Mouse (Mus musculus) common myeloid progenitor, adult 5-6 weeks (primary cell): ENCODE data around the gene Pcgf3. TPM values are rescaled to one million over a fixed set of nuclear protein-coding genes. Genes with fewer than 3 reads are reported as not detected.
"Not testable (repeated sequence)": the region's sequence is repeated elsewhere in the genome, so short reads cannot be mapped to it uniquely, and the experiment has no call there.

Source experiments
- ATAC-seq: replicated peaks from 2 replicates; pipeline ENCODE4 v1.8.0; 2016; ENCODE audit warnings: low read depth, mild to moderate bottlenecking, moderate TSS enrichment, inconsistent platforms; ENCODE audit not compliant: poor library complexity, severe bottlenecking
- total RNA-seq: library from RNA; stranded (forward); fragments of 200-1000, 187-1606 nt; gene quantifications from 2 replicates; pipeline ENCODE4 v1.2.3, GENCODE M21; 2017

Pcgf3 gene
- total RNA-seq, 1 experiment from 2014 or later, result 16.1 TPM

- ATAC-seq, result no peak
These were observed 4.3 kb downstream of the Pcgf3 start for GRCm38 (mm10) chr5:108465131-108465891.

- ATAC-seq, result no peak
These were observed 5.6 kb downstream of the Pcgf3 start for GRCm38 (mm10) chr5:108466647-108467046.

GRCm38 (mm10) chr5:108469617-108470016 is 8.6 kb downstream of the Pcgf3 start:
- no peak for ATAC-seq

- no peak for ATAC-seq
These were observed 12.7 kb downstream of the Pcgf3 start for GRCm38 (mm10) chr5:108473737-108474136.

GRCm38 (mm10) chr5:108475977-108476376 is 14.9 kb downstream of the Pcgf3 start:
- ATAC-seq, result no peak

- ATAC-seq, result no peak
These were observed 22.0 kb downstream of the Pcgf3 start for GRCm38 (mm10) chr5:108483006-108483405.

- peak; percentile 97 for ATAC-seq
These were observed 24.2 kb downstream of the Pcgf3 start for GRCm38 (mm10) chr5:108485239-108485638.

GRCm38 (mm10) chr5:108486148-108486547 is 25.1 kb downstream of the Pcgf3 start:
- ATAC-seq, result not testable (repeated sequence)

- peak; percentile 84 for ATAC-seq
These were observed 40.5 kb downstream of the Pcgf3 start for GRCm38 (mm10) chr5:108501573-108501972.

GRCm38 (mm10) chr5:108502286-108502685 is 41.3 kb downstream of the Pcgf3 start:
- no peak for ATAC-seq

- ATAC-seq, result no peak
These were observed 54.7 kb downstream of the Pcgf3 start for GRCm38 (mm10) chr5:108515581-108516361.

GRCm38 (mm10) chr5:108516655-108517054 is 55.6 kb downstream of the Pcgf3 start:
- ATAC-seq, result no peak

GRCm38 (mm10) chr5:108518106-108518885 is 57.3 kb downstream of the Pcgf3 start:
- ATAC-seq, result no peak

GRCm38 (mm10) chr5:108518951-108519350 is 57.9 kb downstream of the Pcgf3 start:
- no peak for ATAC-seq

- 0 out of 2 replicates have a peak, but pooled peaks have one; percentile 5 for ATAC-seq
These were observed 59.1 kb downstream of the Pcgf3 start for GRCm38 (mm10) chr5:108520153-108520552.

GRCm38 (mm10) chr5:108521016-108521415 is 60.0 kb downstream of the Pcgf3 start:
- ATAC-seq, result no peak

GRCm38 (mm10) chr5:108521896-108522295 is 60.9 kb downstream of the Pcgf3 start:
- no peak for ATAC-seq

- no peak for ATAC-seq
These were observed 61.6 kb downstream of the Pcgf3 start for GRCm38 (mm10) chr5:108522597-108522996.

GRCm38 (mm10) chr5:108534188-108534587 is 73.2 kb downstream of the Pcgf3 start:
- no peak for ATAC-seq

GRCm38 (mm10) chr5:108543516-108544291 is 82.7 kb downstream of the Pcgf3 start:
- no peak; the same call in 1 of the 2 replicates for ATAC-seq
